Mouse (Mus musculus) Patski (cell line): ENCODE results near the gene Otop1. TPM values are rescaled to one million over a fixed set of nuclear protein-coding genes. Genes with fewer than 3 reads are reported as not detected.

ENCODE experiments used
- ATAC-seq: fragments of 100-300 bp; one replicate; pipeline ENCODE4 v1.8.0; 2021
- CTCF ChIA-PET: fragments of 350-600 bp; sonication (Branson Sonifier 250); formaldehyde crosslinking; loops from one replicate; lab custom pipeline; 2022; ENCODE audit warnings: inconsistent platforms; lab: Charles Lee
- POLR2A ChIA-PET: fragments of 350-600 bp; sonication (Branson Sonifier 250); formaldehyde crosslinking; loops from one replicate; lab custom pipeline; 2022; ENCODE audit warnings: antibody characterized with exemption, inconsistent platforms; lab: Charles Lee
- DNase-seq: peaks from one replicate; pipeline ENCODE4 v3.0.0-alpha.2; 2011; ENCODE audit warnings: low read depth, low spot score
- H3K27me3 ChIP-seq: fragments of 371-371 bp; one replicate; pipeline ENCODE4 v1.5.1; 2021
- CTCF ChIP-seq: fragments of 100-300 bp; IDR thresholded peaks from one replicate; pipeline ENCODE4 v1.5.1; 2021
- in situ Hi-C: fragments of 300-500 bp; cut with MboI; formaldehyde crosslinking; loops from 3 replicates; pipeline ENCODE4 v1.11.1; 2018; ENCODE audit warnings: low pct_unique_long_range_greater_than_20kb, mixed read lengths
- polyA plus RNA-seq: library from polyadenylated mRNA; unstranded; gene quantifications from one replicate; pipeline ENCODE4 v1.2.3, GENCODE M21; 2021

Gene Otop1
- polyA plus RNA-seq, 1 experiment from 2014 or later, result not detected

- H3K27me3 ChIP-seq, result no peaks in the 10 kb centered on the region
- DNase-seq (no peak), ATAC-seq (peak; percentile 23)
- POLR2A ChIA-PET, result interaction anchor here (1.2 kb wide), 1 partner anchor 12 kb away, joined by 3 read pairs; no protein-coding TSS in a partner anchor
- CTCF ChIA-PET, result interaction anchor here (0.5 to 2.5 kb wide), 5 partner anchors 14 to 173 kb away, joined by 3 to 6 read pairs (median 3); no protein-coding TSS in a partner anchor
- in situ Hi-C loops, result no loop called here
- no peak for TF ChIP-seq CTCF
These were observed 16.2 kb upstream of the Otop1 start for GRCm38 (mm10) chr5:38259455-38260106.

- H3K27me3 ChIP-seq, result no peaks in the 10 kb centered on the region
- in situ Hi-C loops, result no loop called here
- POLR2A ChIA-PET, result interaction anchor here (0.6 to 1.2 kb wide), 2 partner anchors 12 to 70 kb away, joined by 3 read pairs; no protein-coding TSS in a partner anchor
- no peak for TF ChIP-seq CTCF
- peak; percentile 74 for ATAC-seq
- peak; percentile 22 for DNase-seq
- CTCF ChIA-PET, result interaction anchor here (1.0 to 2.5 kb wide), 4 partner anchors 13 to 48 kb away, joined by 3 to 6 read pairs (median 4); no protein-coding TSS in a partner anchor
These were observed 15.6 kb upstream of the Otop1 start, which contains the start of gene Tmem128 for GRCm38 (mm10) chr5:38260107-38260682. Gene Tmem128, plus strand, starts transcription at chr5:38260185.

- POLR2A ChIA-PET, result no interaction called here
- ATAC-seq, result no peak
- no peak for DNase-seq
- no peaks in the 10 kb centered on the region for H3K27me3 ChIP-seq
- TF ChIP-seq CTCF, result no peak
- CTCF ChIA-PET, result no interaction called here
- in situ Hi-C loops, result no loop called here
These were observed 4.8 kb upstream of the Otop1 start for GRCm38 (mm10) chr5:38270942-38271341.

GRCm38 (mm10) chr5:38273831-38274230, 1.9 kb upstream of the Otop1 start:
- DNase-seq, result no peak
- no peak for TF ChIP-seq CTCF
- ChIA-PET POLR2A (no interaction called here), CTCF (interaction anchor here (1.5 kb wide), 1 partner anchor 13 kb away, joined by 4 read pairs; no protein-coding TSS in a partner anchor)
- H3K27me3 ChIP-seq, result peaks cover 23% of the 10 kb centered on the region
- ATAC-seq, result no peak
- in situ Hi-C loops, result no loop called here

- DNase-seq (no peak), ATAC-seq (no peak)
- in situ Hi-C loops, result no loop called here
- no peak for TF ChIP-seq CTCF
- H3K27me3 ChIP-seq, result peaks cover 37% of the 10 kb centered on the region
- CTCF ChIA-PET, result no interaction called here
- POLR2A ChIA-PET, result no interaction called here
These were observed 679 bp downstream of the Otop1 start for GRCm38 (mm10) chr5:38276451-38276850.

GRCm38 (mm10) chr5:38277098-38277866, 1.5 kb downstream of the Otop1 start:
- ChIA-PET POLR2A (no interaction called here), CTCF (no interaction called here)
- H3K27me3 ChIP-seq, result peaks cover 37% of the 10 kb centered on the region
- ATAC-seq (peak; percentile 8), DNase-seq (no peak)
- TF ChIP-seq CTCF, result no peak
- in situ Hi-C loops, result no loop called here

- ChIA-PET POLR2A (no interaction called here), CTCF (no interaction called here)
- no peak for TF ChIP-seq CTCF
- in situ Hi-C loops, result no loop called here
- peak; percentile 18 for ATAC-seq
- no peak for DNase-seq
- peaks cover 37% of the 10 kb centered on the region for H3K27me3 ChIP-seq
These were observed 2.3 kb downstream of the Otop1 start for GRCm38 (mm10) chr5:38277936-38278600.

GRCm38 (mm10) chr5:38280075-38280474, 4.3 kb downstream of the Otop1 start:
- in situ Hi-C loops, result no loop called here
- CTCF ChIA-PET, result no interaction called here
- peaks cover 46% of the 10 kb centered on the region for H3K27me3 ChIP-seq
- POLR2A ChIA-PET, result no interaction called here
- TF ChIP-seq CTCF, result no peak
- ATAC-seq (no peak), DNase-seq (no peak)

GRCm38 (mm10) chr5:38285724-38286123, 10.0 kb downstream of the Otop1 start:
- in situ Hi-C loops, result no loop called here
- TF ChIP-seq CTCF, result no peak
- no peak for ATAC-seq
- ChIA-PET CTCF (no interaction called here), POLR2A (no interaction called here)
- peaks cover 22% of the 10 kb centered on the region for H3K27me3 ChIP-seq
- DNase-seq, result no peak

- peaks cover 29% of the 10 kb centered on the region for H3K27me3 ChIP-seq
- TF ChIP-seq CTCF, result no peak
- ChIA-PET POLR2A (no interaction called here), CTCF (no interaction called here)
- DNase-seq (no peak), ATAC-seq (no peak)
- in situ Hi-C loops, result no loop called here
These were observed 12.7 kb downstream of the Otop1 start for GRCm38 (mm10) chr5:38288476-38288875.
